Mouse (Mus musculus): Measurements from ENCODE around the gene Crim1. TPM values are rescaled to one million over a fixed set of nuclear protein-coding genes. Genes with fewer than 3 reads are reported as not detected.
A peak's percentile ranks its signal among the peaks of the same experiment; 100 is the strongest.

Crim1 gene
- total and polyA plus RNA-seq, 3 experiments: 14.1 to 72.8 (median 21.9) TPM

- in situ Hi-C loops (cut with MboI; ENCODE audit: low pct_ligation_motif_present, low pct_unique_long_range_greater_than_20kb, low sequenced_read_pairs) (no loop called here), dilution Hi-C loops (cut with MboI; ENCODE audit: extremely low pct_ligation_motif_present, extremely low pct_unique_long_range_greater_than_20kb, low sequenced_read_pairs) (no loop called here)
- Histone ChIP-seq H3K27me3 (replicated peaks) (no peaks in the 10 kb centered on the region), H3K27ac (ENCODE audit: insufficient read depth, low read depth) (no peak overlapping the region), H3K4me3 (replicated peaks in 1 of 3; ENCODE audit: low read depth in 2 of 3, low read length in 2 of 3, poor library complexity in 1 of 3) (peak overlapping the region; percentile 49 to 98 (median 84)), H3K9me3 (replicated peaks; ENCODE audit: low read length) (no peaks in the 10 kb centered on the region), H3K9ac (ENCODE audit: insufficient read depth, low read depth) (peak overlapping the region; percentile 83; the same call in 1 of the 2 replicates), H3K36me3 (replicated peaks in 1 of 2; ENCODE audit: control insufficient read depth in 1 of 2, insufficient read depth in 1 of 2, low read length in 1 of 2) (peaks cover 6 to 35% of the 10 kb centered on the region in 2 experiments), H3K4me1 (ENCODE audit: control insufficient read depth in 1 of 2, insufficient read depth in 2 of 2) (peaks cover 19 to 60% of the 10 kb centered on the region in 2 experiments), H3K79me2 (replicated peaks; ENCODE audit: control insufficient read depth, extremely low read depth, insufficient read depth, poor library complexity, severe bottlenecking) (peaks cover 75% of the 10 kb centered on the region), H3K4me2 (ENCODE audit: insufficient read depth, low read depth, poor library complexity, severe bottlenecking) (peak overlapping the region; percentile 97)
- TF ChIP-seq ZKSCAN1 (IDR thresholded peaks at IDR 0.05; ENCODE audit: borderline replicate concordance, low read depth, low read length) (no peak), JUN (IDR thresholded peaks at IDR 0.05; ENCODE audit: insufficient read depth, low read depth, low read length) (no peak), KAT2A (IDR thresholded peaks at IDR 0.05; ENCODE audit: insufficient replicate concordance, low read length) (no peak), ETS1 (conservative IDR thresholded peaks at IDR 0.05; ENCODE audit: low read depth, low read length) (no peak), TBP (conservative IDR thresholded peaks at IDR 0.05; ENCODE audit: low read depth, low read length) (no peak), MEF2A (IDR thresholded peaks at IDR 0.05; ENCODE audit: borderline replicate concordance, low read depth, low read length) (no peak), UBTF (IDR thresholded peaks at IDR 0.05; ENCODE audit: low read depth, low read length) (no peak), ZMIZ1 (IDR thresholded peaks at IDR 0.05; ENCODE audit: low read depth, low read length) (no peak), TCF12 (IDR thresholded peaks at IDR 0.05; ENCODE audit: low read depth, low read length) (no peak)
- no peak for DNase-seq (ENCODE audit: extremely low read depth)
Observed at GRCm38 (mm10) chr17:78202756-78203155, 2.7 kb downstream of the Crim1 start.

- H3K9me3 ChIP-seq (replicated peaks; ENCODE audit: low read length): no peaks in the 10 kb centered on the region
- H3K79me2 ChIP-seq (replicated peaks; ENCODE audit: control insufficient read depth, extremely low read depth, insufficient read depth, poor library complexity, severe bottlenecking): peaks cover 82% of the 10 kb centered on the region
- H3K9ac ChIP-seq (ENCODE audit: insufficient read depth, low read depth): no peak overlapping the region
- no peak for TF ChIP-seq ZNF384 (IDR thresholded peaks at IDR 0.05; ENCODE audit: low read depth, low read length)
- no peak for TF ChIP-seq TCF12 (IDR thresholded peaks at IDR 0.05; ENCODE audit: low read depth, low read length)
- no peak for TF ChIP-seq USF1 (IDR thresholded peaks at IDR 0.05; ENCODE audit: low read depth, low read length)
- TF ChIP-seq POLR2AphosphoS2 (IDR thresholded peaks at IDR 0.05; ENCODE audit: low read depth, low read length): no peak
- TF ChIP-seq BHLHE40 (IDR thresholded peaks at IDR 0.05; ENCODE audit: low read depth, low read length): no peak
- TF ChIP-seq MYC (IDR thresholded peaks at IDR 0.05; ENCODE audit: low read depth, low read length): no peak
- TF ChIP-seq HCFC1 (IDR thresholded peaks at IDR 0.05; ENCODE audit: low read depth, low read length): no peak
- TF ChIP-seq SMC3 (IDR thresholded peaks at IDR 0.05; ENCODE audit: low read depth, low read length): peak; percentile 18; the same call in 1 of the 2 replicates
- no peak for TF ChIP-seq E2F4 (IDR thresholded peaks at IDR 0.05; ENCODE audit: insufficient replicate concordance, low read depth, low read length)
- peak; percentile 59 for TF ChIP-seq RAD21 (IDR thresholded peaks at IDR 0.05; ENCODE audit: low read depth, low read length)
- TF ChIP-seq JUN (IDR thresholded peaks at IDR 0.05; ENCODE audit: insufficient read depth, low read depth, low read length): no peak
- no peak for TF ChIP-seq PAX5 (IDR thresholded peaks at IDR 0.05; ENCODE audit: low read length)
- TF ChIP-seq CTCF (conservative IDR thresholded peaks at IDR 0.05 in 1 of 2, IDR thresholded peaks at IDR 0.05 in 1 of 2; ENCODE audit: low read depth in 2 of 2, low read length in 2 of 2): peak in 1 of 2 experiments; percentile 60; a peak in 2 of 4 replicates
- dilution Hi-C loops (cut with MboI; ENCODE audit: extremely low pct_ligation_motif_present, extremely low pct_unique_long_range_greater_than_20kb, low sequenced_read_pairs) (no loop called here), in situ Hi-C loops (cut with MboI; ENCODE audit: low pct_ligation_motif_present, low pct_unique_long_range_greater_than_20kb, low sequenced_read_pairs) (no loop called here)
- H3K27ac ChIP-seq (ENCODE audit: insufficient read depth, low read depth): no peak overlapping the region
- peaks cover 21 to 67% of the 10 kb centered on the region in 2 experiments for H3K4me1 ChIP-seq (ENCODE audit: control insufficient read depth in 1 of 2, insufficient read depth in 2 of 2)
- peak overlapping the region; percentile 97 for H3K4me2 ChIP-seq (ENCODE audit: insufficient read depth, low read depth, poor library complexity, severe bottlenecking)
- peaks cover 6 to 37% of the 10 kb centered on the region in 2 experiments for H3K36me3 ChIP-seq (replicated peaks in 1 of 2; ENCODE audit: control insufficient read depth in 1 of 2, insufficient read depth in 1 of 2, low read length in 1 of 2)
- H3K4me3 ChIP-seq (replicated peaks in 1 of 3; ENCODE audit: low read depth in 2 of 3, low read length in 2 of 3, poor library complexity in 1 of 3): no peak overlapping the region
- H3K27me3 ChIP-seq (replicated peaks): no peaks in the 10 kb centered on the region
- no peak for DNase-seq (ENCODE audit: extremely low read depth)
Observed at GRCm38 (mm10) chr17:78203478-78203877, 3.4 kb downstream of the Crim1 start.

Measured in CH12.LX (cell line).